Mouse (Mus musculus): ENCODE measurements around the gene Ascl1. TPM values are rescaled to one million over a fixed set of nuclear protein-coding genes. Genes with fewer than 3 reads are reported as not detected.

Ascl1 gene
- polyA plus RNA-seq, 1 experiment: not detected

DNA sequence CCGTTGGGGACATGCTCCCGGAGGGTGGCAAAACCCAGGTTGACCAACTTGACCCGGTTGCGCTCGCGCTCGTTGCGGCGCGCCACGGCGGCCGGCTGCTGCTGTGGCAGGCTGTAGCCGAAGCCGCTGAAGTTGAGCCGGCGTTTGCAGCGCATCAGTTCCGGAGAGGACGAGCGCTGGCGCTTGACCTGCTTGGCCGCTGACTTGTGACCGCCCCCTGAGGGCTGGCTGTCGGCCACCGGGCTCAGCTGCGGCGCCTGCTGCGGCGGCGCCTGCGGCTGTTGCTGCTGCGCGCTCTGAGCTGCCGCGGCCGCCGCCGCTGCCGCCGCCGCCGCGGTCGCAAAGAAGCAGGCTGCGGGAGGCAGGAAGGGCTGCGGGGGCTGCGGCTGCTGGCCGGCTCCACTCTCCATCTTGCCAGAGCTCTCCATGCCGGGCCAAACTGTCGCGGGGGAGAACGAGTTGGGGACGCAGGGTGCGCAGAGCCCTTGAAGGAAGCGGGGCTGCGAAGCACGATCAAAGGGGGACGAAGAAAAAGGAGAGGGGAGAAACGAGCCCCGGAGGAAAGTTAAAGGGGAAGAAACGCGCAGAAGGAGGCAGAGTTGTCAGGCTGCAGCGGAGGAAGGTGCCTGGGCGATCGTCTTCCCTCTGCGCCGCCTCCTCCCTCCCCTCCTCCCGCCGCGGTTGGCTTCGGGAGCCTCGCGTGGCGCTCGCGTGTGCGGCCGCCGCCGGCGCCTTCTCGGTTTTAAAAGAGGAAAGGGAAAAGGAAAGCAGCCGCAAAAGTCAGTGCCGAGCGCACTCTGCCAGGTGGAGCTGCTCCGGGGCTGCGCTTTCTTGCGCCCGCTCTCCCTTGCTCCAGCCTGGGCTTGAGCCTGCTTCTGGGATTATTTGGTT lies 554 bp downstream of the Ascl1 start:
- TF ChIP-seq POLR2A (IDR thresholded peaks at IDR 0.05; ENCODE audit: control insufficient read depth, low read depth, low read length): no peak
- TF ChIP-seq CTCF (IDR thresholded peaks at IDR 0.05; ENCODE audit: control insufficient read depth, insufficient read depth, insufficient replicate concordance, low read depth, low read length): no peak
- H3K4me1 ChIP-seq (ENCODE audit: control insufficient read depth, insufficient read depth, low read length): peaks cover 7% of the 10 kb centered on the region; the same call in 1 of the 2 replicates
- H3K27ac ChIP-seq (ENCODE audit: control insufficient read depth, insufficient read depth, low read depth, low read length): no peak overlapping the region

DNA sequence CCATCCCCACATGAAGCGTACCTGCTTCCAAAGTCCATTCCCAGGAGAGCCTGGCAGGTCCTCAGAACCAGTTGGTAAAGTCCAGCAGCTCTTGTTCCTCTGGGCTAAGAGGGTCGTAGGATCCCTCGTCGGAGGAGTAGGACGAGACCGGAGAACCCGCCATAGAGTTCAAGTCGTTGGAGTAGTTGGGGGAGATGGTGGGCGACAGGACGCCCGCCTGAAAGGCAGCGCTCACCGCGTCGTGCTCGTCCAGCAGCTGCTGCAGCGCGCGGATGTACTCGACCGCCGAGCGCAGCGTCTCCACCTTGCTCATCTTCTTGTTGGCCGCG lies 1.2 kb downstream of the Ascl1 start:
- Histone ChIP-seq H3K4me1 (ENCODE audit: control insufficient read depth, insufficient read depth, low read length) (peaks cover 7% of the 10 kb centered on the region; the same call in 1 of the 2 replicates), H3K27ac (ENCODE audit: control insufficient read depth, insufficient read depth, low read depth, low read length) (no peak overlapping the region), H3K36me3 (ENCODE audit: control insufficient read depth, insufficient read depth, low read length) (no peaks in the 10 kb centered on the region), H3K27me3 (ENCODE audit: control insufficient read depth, insufficient read depth, low read length) (no peaks in the 10 kb centered on the region), H3K4me3 (ENCODE audit: control insufficient read depth, low read depth, low read length) (peak overlapping the region; percentile 30)
- TF ChIP-seq POLR2A (IDR thresholded peaks at IDR 0.05; ENCODE audit: control insufficient read depth, low read depth, low read length) (no peak), CTCF (IDR thresholded peaks at IDR 0.05; ENCODE audit: control insufficient read depth, insufficient read depth, insufficient replicate concordance, low read depth, low read length) (no peak)

More for the DNA sequence above, 554 bp downstream of the Ascl1 start:
- Histone ChIP-seq H3K36me3 (ENCODE audit: control insufficient read depth, insufficient read depth, low read length) (no peaks in the 10 kb centered on the region), H3K27me3 (ENCODE audit: control insufficient read depth, insufficient read depth, low read length) (no peaks in the 10 kb centered on the region), H3K4me3 (ENCODE audit: control insufficient read depth, low read depth, low read length) (peak overlapping the region; percentile 30)

DNA sequence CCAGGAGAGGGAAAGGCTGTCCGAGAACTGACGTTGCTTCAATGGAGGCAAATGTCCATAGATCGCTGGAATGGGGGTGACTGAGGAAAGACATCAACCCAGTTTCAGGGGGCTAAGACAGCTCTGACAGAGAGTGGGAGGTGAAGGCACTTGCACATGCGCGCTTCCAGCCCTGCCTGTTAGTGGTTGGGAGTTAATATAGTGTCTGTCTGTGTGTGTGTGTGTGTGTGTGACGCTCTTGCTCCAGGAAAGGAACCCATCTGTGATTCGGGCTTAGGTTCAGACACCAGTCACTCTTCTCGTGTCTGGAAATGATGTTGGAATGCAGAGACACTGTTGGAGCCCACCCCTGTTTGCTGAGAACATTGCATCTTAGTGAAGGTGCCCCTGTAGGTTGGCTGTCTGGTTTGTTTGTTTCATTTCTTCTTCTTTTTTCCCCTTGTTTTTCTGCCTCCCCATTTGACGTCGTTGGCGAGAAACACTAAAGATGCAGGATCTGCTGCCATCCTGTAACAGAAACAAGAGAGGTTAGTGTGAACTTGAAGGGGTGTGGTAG lies 1.9 kb downstream of the Ascl1 start:
- Histone ChIP-seq H3K36me3 (ENCODE audit: control insufficient read depth, insufficient read depth, low read length) (no peaks in the 10 kb centered on the region), H3K4me3 (ENCODE audit: control insufficient read depth, low read depth, low read length) (no peak overlapping the region), H3K27ac (ENCODE audit: control insufficient read depth, insufficient read depth, low read depth, low read length) (no peak overlapping the region), H3K4me1 (ENCODE audit: control insufficient read depth, insufficient read depth, low read length) (peaks cover 7% of the 10 kb centered on the region; the same call in 1 of the 2 replicates), H3K27me3 (ENCODE audit: control insufficient read depth, insufficient read depth, low read length) (no peaks in the 10 kb centered on the region)
- TF ChIP-seq CTCF (IDR thresholded peaks at IDR 0.05; ENCODE audit: control insufficient read depth, insufficient read depth, insufficient replicate concordance, low read depth, low read length) (no peak), POLR2A (IDR thresholded peaks at IDR 0.05; ENCODE audit: control insufficient read depth, low read depth, low read length) (no peak)

DNA sequence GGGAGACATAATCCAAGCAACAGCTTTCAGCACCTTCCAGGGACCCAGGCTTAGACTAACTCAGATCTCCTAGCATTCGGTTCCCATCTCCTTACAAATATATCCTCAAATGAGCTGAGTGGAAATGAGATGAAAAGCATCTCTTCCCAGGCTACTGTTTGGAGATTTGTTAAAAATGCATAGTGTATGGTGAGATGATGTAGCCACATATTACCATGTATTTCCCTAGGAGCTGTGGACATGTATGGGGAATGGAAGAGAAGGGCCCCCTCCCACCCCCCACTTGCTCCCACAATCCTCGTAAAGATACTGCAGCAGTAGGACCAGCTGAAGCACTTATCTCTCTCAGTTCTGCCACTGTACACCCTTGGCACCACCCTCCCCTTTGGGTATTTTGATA lies 3.1 kb downstream of the Ascl1 start:
- Histone ChIP-seq H3K27me3 (ENCODE audit: control insufficient read depth, insufficient read depth, low read length) (no peaks in the 10 kb centered on the region), H3K36me3 (ENCODE audit: control insufficient read depth, insufficient read depth, low read length) (no peaks in the 10 kb centered on the region), H3K27ac (ENCODE audit: control insufficient read depth, insufficient read depth, low read depth, low read length) (no peak overlapping the region), H3K4me3 (ENCODE audit: control insufficient read depth, low read depth, low read length) (no peak overlapping the region), H3K4me1 (ENCODE audit: control insufficient read depth, insufficient read depth, low read length) (peaks cover 9% of the 10 kb centered on the region; the same call in 1 of the 2 replicates)
- TF ChIP-seq POLR2A (IDR thresholded peaks at IDR 0.05; ENCODE audit: control insufficient read depth, low read depth, low read length) (no peak), CTCF (IDR thresholded peaks at IDR 0.05; ENCODE audit: control insufficient read depth, insufficient read depth, insufficient replicate concordance, low read depth, low read length) (no peak)

DNA sequence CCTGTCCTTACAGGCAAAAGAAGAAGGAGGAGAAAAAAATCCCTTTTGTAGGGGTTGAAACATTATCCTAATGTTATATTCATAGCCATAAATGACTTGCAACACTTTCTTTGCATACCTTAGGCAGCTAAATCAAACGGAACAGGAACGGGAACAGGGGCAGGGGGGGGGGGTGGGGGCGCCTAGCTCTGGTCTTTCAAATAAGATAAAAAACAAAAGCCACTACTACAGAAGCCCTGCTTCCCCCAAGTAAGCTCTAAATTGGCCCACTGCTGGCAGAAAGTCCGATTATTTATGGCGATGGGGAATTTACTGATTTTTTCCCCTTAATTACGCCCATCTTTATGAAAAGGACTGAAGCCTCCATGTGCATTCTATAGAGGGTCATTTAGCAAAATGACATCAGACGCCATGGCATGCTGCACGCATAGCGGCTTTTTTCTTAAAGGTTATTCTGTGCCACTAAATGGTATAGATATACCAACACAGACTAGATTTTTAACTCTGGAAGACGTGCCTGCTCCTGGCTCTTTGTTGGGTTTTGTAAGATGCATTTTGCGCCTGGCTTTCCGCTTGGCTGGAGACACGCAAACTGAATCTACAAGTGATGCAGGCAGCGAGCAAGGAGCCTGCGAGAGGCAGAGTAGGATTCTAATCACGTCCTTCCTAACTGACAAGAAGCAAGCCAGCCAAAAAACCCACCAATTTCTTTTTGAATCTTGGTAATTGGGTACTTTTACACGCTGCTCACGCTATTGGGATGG lies 4.0 kb downstream of the Ascl1 start:
- Histone ChIP-seq H3K27me3 (ENCODE audit: control insufficient read depth, insufficient read depth, low read length) (no peaks in the 10 kb centered on the region), H3K4me3 (ENCODE audit: control insufficient read depth, low read depth, low read length) (no peak overlapping the region), H3K27ac (ENCODE audit: control insufficient read depth, insufficient read depth, low read depth, low read length) (no peak overlapping the region), H3K4me1 (ENCODE audit: control insufficient read depth, insufficient read depth, low read length) (peaks cover 9% of the 10 kb centered on the region; the same call in 1 of the 2 replicates), H3K36me3 (ENCODE audit: control insufficient read depth, insufficient read depth, low read length) (no peaks in the 10 kb centered on the region)
- no peak for TF ChIP-seq CTCF (IDR thresholded peaks at IDR 0.05; ENCODE audit: control insufficient read depth, insufficient read depth, insufficient replicate concordance, low read depth, low read length)
- no peak for TF ChIP-seq POLR2A (IDR thresholded peaks at IDR 0.05; ENCODE audit: control insufficient read depth, low read depth, low read length)

DNA sequence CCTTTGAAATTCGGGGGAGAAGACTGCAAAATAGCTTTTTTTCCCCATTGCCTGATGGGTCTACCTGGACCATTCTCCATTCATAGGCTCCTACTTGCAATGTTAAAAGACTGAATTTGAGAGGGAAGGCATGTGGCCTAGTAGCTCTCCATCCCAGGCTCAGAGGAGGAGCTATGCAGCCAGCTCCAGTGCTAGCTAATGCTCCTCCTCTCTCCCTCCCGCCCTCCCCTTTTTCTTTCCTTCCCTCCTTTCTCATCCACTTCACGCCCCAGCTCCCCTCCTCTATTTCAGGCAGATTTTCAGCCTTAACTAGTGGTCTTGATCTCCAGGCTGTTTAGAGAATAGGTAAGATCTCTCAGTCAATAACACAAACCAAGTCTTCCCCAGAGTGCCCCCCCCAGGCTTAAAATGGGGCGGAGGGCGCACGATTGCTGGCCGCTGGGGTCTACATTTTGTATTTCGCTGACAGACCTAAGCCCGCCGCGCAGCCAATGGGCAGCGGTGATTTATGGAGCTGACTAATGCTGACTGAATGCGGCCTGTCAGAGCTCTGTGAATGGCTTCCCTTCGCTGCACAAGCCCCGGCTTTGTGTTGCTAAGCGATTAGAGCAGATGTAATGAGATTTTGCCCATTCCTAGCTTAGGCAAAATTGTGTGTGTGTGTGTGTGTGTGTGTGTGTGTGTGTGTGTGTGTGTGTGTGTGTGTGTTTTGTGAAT lies 4.9 kb downstream of the Ascl1 start:
- Histone ChIP-seq H3K4me1 (ENCODE audit: control insufficient read depth, insufficient read depth, low read length) (peaks cover 9% of the 10 kb centered on the region; the same call in 1 of the 2 replicates), H3K27ac (ENCODE audit: control insufficient read depth, insufficient read depth, low read depth, low read length) (no peak overlapping the region), H3K27me3 (ENCODE audit: control insufficient read depth, insufficient read depth, low read length) (no peaks in the 10 kb centered on the region), H3K4me3 (ENCODE audit: control insufficient read depth, low read depth, low read length) (no peak overlapping the region), H3K36me3 (ENCODE audit: control insufficient read depth, insufficient read depth, low read length) (no peaks in the 10 kb centered on the region)
- TF ChIP-seq CTCF (IDR thresholded peaks at IDR 0.05; ENCODE audit: control insufficient read depth, insufficient read depth, insufficient replicate concordance, low read depth, low read length): no peak
- no peak for TF ChIP-seq POLR2A (IDR thresholded peaks at IDR 0.05; ENCODE audit: control insufficient read depth, low read depth, low read length)
